Mouse (Mus musculus) lung, postnatal 0 days (tissue): Measurements from ENCODE around the gene Sumf2.

ENCODE experiments used
- CTCF ChIP-seq: IDR thresholded peaks from 2 replicates; pipeline ENCODE4 v1.5.1; 2016; ENCODE audit warnings: antibody characterized with exemption, mild to moderate bottlenecking
- EP300 ChIP-seq: IDR thresholded peaks from 2 replicates; pipeline ENCODE4 v1.6.1; 2016; ENCODE audit warnings: antibody characterized with exemption, mild to moderate bottlenecking, control low read depth

- no peak for TF ChIP-seq CTCF
- TF ChIP-seq EP300, result no peak
Observed at GRCm38 (mm10) chr5:129855163-129855562, 8.4 kb downstream of the Sumf2 start.
